Mouse (Mus musculus) MEL (cell line): ENCODE measurements around the gene Nek11. TPM values are rescaled to one million over a fixed set of nuclear protein-coding genes. Genes with fewer than 3 reads are reported as not detected.

Experiments used
- DNase-seq: peaks from one replicate; pipeline ENCODE4 v3.0.0; 2011; ENCODE audit warnings: low read depth, low spot score
- H3K27ac ChIP-seq: 2 replicates; pipeline ENCODE4 v1.5.1; 2012; ENCODE audit warnings: low read depth, mild to moderate bottlenecking, control low read depth, low read length, moderate library complexity; ENCODE audit not compliant: control insufficient read depth
- H3K27me3 ChIP-seq, 2 experiments: fragments of 150-350 bp in 1 of 2; sonication (generic) in 1 of 2; 2 replicates each; pipeline ENCODE4 v1.6.1; 2012; ENCODE audit warnings: low read length in 2 of 2, mild to moderate bottlenecking in 2 of 2, improper control_type of control experiment in 1 of 2, moderate library complexity in 1 of 2; ENCODE audit not compliant: insufficient read depth in 2 of 2, control insufficient read depth in 1 of 2
- H3K36me3 ChIP-seq, 2 experiments: 2 replicates each; pipeline ENCODE4 v1.6.1; 2012 to 2014; ENCODE audit warnings: low read length in 2 of 2, improper control_type of control experiment in 1 of 2, inconsistent platforms in 1 of 2, mild to moderate bottlenecking in 1 of 2; ENCODE audit not compliant: insufficient read depth in 2 of 2, control insufficient read depth in 1 of 2
- H3K4me1 ChIP-seq, 2 experiments: fragments of 150-350 bp in 1 of 2; sonication (generic) in 1 of 2; 2 replicates each; pipeline ENCODE4 v1.6.1; 2012; ENCODE audit warnings: low read length in 2 of 2, improper control_type of control experiment in 1 of 2, mild to moderate bottlenecking in 1 of 2; ENCODE audit not compliant: insufficient read depth in 2 of 2, control insufficient read depth in 1 of 2
- H3K4me3 ChIP-seq, 2 experiments: fragments of 150-350 bp in 1 of 2; sonication (generic) in 1 of 2; 2 replicates each; pipeline ENCODE4 v1.5.1; 2012; ENCODE audit warnings: low read depth in 2 of 2, low read length in 2 of 2, mild to moderate bottlenecking in 2 of 2, moderate library complexity in 2 of 2, control low read depth in 1 of 2, improper control_type of control experiment in 1 of 2; ENCODE audit not compliant: control insufficient read depth in 1 of 2, insufficient read depth in 1 of 2
- H3K79me2 ChIP-seq: 2 replicates; pipeline ENCODE4 v1.6.1; 2012; ENCODE audit warnings: mild to moderate bottlenecking, low read length, moderate library complexity; ENCODE audit not compliant: control insufficient read depth, poor library complexity, insufficient read depth
- H3K9ac ChIP-seq: 2 replicates; pipeline ENCODE4 v1.6.1; 2012; ENCODE audit warnings: low read depth, mild to moderate bottlenecking, control low read depth, low read length, moderate library complexity; ENCODE audit not compliant: control insufficient read depth, poor library complexity, severe bottlenecking
- H3K9me3 ChIP-seq: fragments of 150-350 bp; sonication (generic); replicated peaks from 2 replicates; pipeline ENCODE4 v1.6.1; 2012; ENCODE audit warnings: mild to moderate bottlenecking, low read length, improper control_type of control experiment, moderate library complexity; ENCODE audit not compliant: insufficient read depth
- CHD1 ChIP-seq: IDR thresholded peaks from 2 replicates; pipeline ENCODE4 v1.6.1; 2012; ENCODE audit warnings: low read depth, mild to moderate bottlenecking, inconsistent platforms, low read length, improper control_type of control experiment
- CTCF ChIP-seq, 3 experiments: IDR thresholded peaks in 2 of 3; conservative IDR thresholded peaks in 1 of 3; 2 replicates each; pipeline ENCODE4 v1.5.1; 2011 to 2012; ENCODE audit warnings: low read length in 3 of 3, low read depth in 2 of 3, mild to moderate bottlenecking in 2 of 3, improper control_type of control experiment in 1 of 3, inconsistent platforms in 1 of 3, mixed read lengths in 1 of 3, moderate library complexity in 1 of 3; ENCODE audit not compliant: control insufficient read depth in 1 of 3, insufficient read depth in 1 of 3, poor library complexity in 1 of 3, severe bottlenecking in 1 of 3
- E2F4 ChIP-seq: IDR thresholded peaks from 2 replicates; pipeline ENCODE4 v1.6.1; 2011; ENCODE audit warnings: low read depth, low read length, improper control_type of control experiment, borderline replicate concordance
- ELF1 ChIP-seq: IDR thresholded peaks from 2 replicates; pipeline ENCODE4 v1.6.1; 2014; ENCODE audit warnings: low read depth, mild to moderate bottlenecking, inconsistent platforms, low read length, improper control_type of control experiment, moderate library complexity
- EP300 ChIP-seq, 2 experiments: IDR thresholded peaks; 2 replicates each; pipeline ENCODE4 v1.6.1; 2011; ENCODE audit warnings: improper control_type of control experiment in 2 of 2, low read length in 2 of 2, low read depth in 1 of 2, mild to moderate bottlenecking in 1 of 2
- ETS1 ChIP-seq: IDR thresholded peaks from 2 replicates; pipeline ENCODE4 v1.6.1; 2012; ENCODE audit warnings: low read depth, mild to moderate bottlenecking, inconsistent platforms, low read length, improper control_type of control experiment, moderate library complexity
- GATA1 ChIP-seq: IDR thresholded peaks from 2 replicates; pipeline ENCODE4 v1.6.1; 2011; ENCODE audit warnings: low read depth, low read length, improper control_type of control experiment
- HCFC1 ChIP-seq: IDR thresholded peaks from 2 replicates; pipeline ENCODE4 v1.6.1; 2012; ENCODE audit warnings: low read depth, mild to moderate bottlenecking, inconsistent platforms, low read length, improper control_type of control experiment, moderate library complexity
- JUND ChIP-seq: IDR thresholded peaks from 2 replicates; pipeline ENCODE4 v1.6.1; 2011; ENCODE audit warnings: low read depth, mild to moderate bottlenecking, improper control_type of control experiment, low read length
- MAX ChIP-seq: IDR thresholded peaks from 2 replicates; pipeline ENCODE4 v1.6.1; 2011; ENCODE audit warnings: low read length, improper control_type of control experiment
- MAZ ChIP-seq: IDR thresholded peaks from 2 replicates; pipeline ENCODE4 v1.6.1; 2012; ENCODE audit warnings: low read depth, mild to moderate bottlenecking, inconsistent platforms, low read length, improper control_type of control experiment
- MEF2A ChIP-seq: IDR thresholded peaks from 2 replicates; pipeline ENCODE4 v1.6.1; 2014; ENCODE audit warnings: low read depth, mild to moderate bottlenecking, inconsistent platforms, low read length, improper control_type of control experiment; ENCODE audit not compliant: poor library complexity, insufficient replicate concordance, severe bottlenecking; ENCODE audit errors: extremely low read depth
- MXI1 ChIP-seq: IDR thresholded peaks from 2 replicates; pipeline ENCODE4 v1.6.1; 2011; ENCODE audit warnings: mild to moderate bottlenecking, low read depth, low read length, improper control_type of control experiment
- NELFE ChIP-seq: IDR thresholded peaks from 2 replicates; pipeline ENCODE4 v1.6.1; 2011; ENCODE audit warnings: low read depth, low read length, improper control_type of control experiment
- POLR2A ChIP-seq, 2 experiments: IDR thresholded peaks; 2 replicates each; pipeline ENCODE4 v1.6.1; 2011 to 2012; ENCODE audit warnings: low read length in 2 of 2, mild to moderate bottlenecking in 2 of 2, control low read depth in 1 of 2, improper control_type of control experiment in 1 of 2, low read depth in 1 of 2, moderate library complexity in 1 of 2; ENCODE audit not compliant: control insufficient read depth in 1 of 2, insufficient read depth in 1 of 2, poor library complexity in 1 of 2
- POLR2AphosphoS2 ChIP-seq: IDR thresholded peaks from 2 replicates; pipeline ENCODE4 v1.6.1; 2011; ENCODE audit warnings: low read length, improper control_type of control experiment
- RAD21 ChIP-seq: IDR thresholded peaks from 2 replicates; pipeline ENCODE4 v1.6.1; 2011; ENCODE audit warnings: mild to moderate bottlenecking, low read depth, low read length, improper control_type of control experiment
- RCOR1 ChIP-seq: IDR thresholded peaks from 2 replicates; pipeline ENCODE4 v1.6.1; 2012; ENCODE audit warnings: low read depth, mild to moderate bottlenecking, inconsistent platforms, low read length, improper control_type of control experiment
- TCF12 ChIP-seq: IDR thresholded peaks from 2 replicates; pipeline ENCODE4 v1.6.1; 2014; ENCODE audit warnings: low read depth, mild to moderate bottlenecking, inconsistent platforms, low read length, improper control_type of control experiment, moderate library complexity
- UBTF ChIP-seq: IDR thresholded peaks from 2 replicates; pipeline ENCODE4 v1.6.1; 2012; ENCODE audit warnings: low read depth, mild to moderate bottlenecking, inconsistent platforms, low read length, improper control_type of control experiment, moderate library complexity, borderline replicate concordance; ENCODE audit not compliant: insufficient read depth
- USF1 ChIP-seq: IDR thresholded peaks from 2 replicates; pipeline ENCODE4 v1.6.1; 2014; ENCODE audit warnings: low read depth, mild to moderate bottlenecking, inconsistent platforms, low read length, improper control_type of control experiment, moderate library complexity
- ZNF384 ChIP-seq: IDR thresholded peaks from 2 replicates; pipeline ENCODE4 v1.6.1; 2012; ENCODE audit warnings: low read depth, mild to moderate bottlenecking, inconsistent platforms, low read length, improper control_type of control experiment
- polyA plus RNA-seq, 2 experiments: library from polyadenylated mRNA; stranded (reverse) in 1 of 2; unstranded in 1 of 2; fragments of >175 nt in 1 of 2; fragments of >200 nt in 1 of 2; gene quantifications; 2 replicates each; pipeline versions ENCODE4 v1.2.1 to v1.2.4; 2012; ENCODE audit warnings: low replicate concordance in 2 of 2, low read depth in 1 of 2; ENCODE audit not compliant: insufficient read length in 2 of 2, insufficient read depth in 1 of 2, missing spikeins in 1 of 2
- total RNA-seq: library from RNA; depleted of rRNA; stranded (reverse); fragments of 300-350 nt; gene quantifications from 2 replicates; pipeline ENCODE4 v1.2.3, GENCODE M21; 2012

The Nek11 gene
- total and polyA plus RNA-seq, 3 experiments: 0.03 TPM; not detected in 2

GRCm38 (mm10) chr9:105182392-105182791 lies 212.9 kb downstream of the Nek11 start (continued):
- no peak for TF ChIP-seq UBTF
- no peak for TF ChIP-seq POLR2AphosphoS2
- TF ChIP-seq HCFC1: no peak
- peak; percentile 72 to 87; a peak in 3 of 4 replicates for TF ChIP-seq EP300 (IDR thresholded peaks at IDR 0.05; ENCODE audit: low read depth in 1 of 2, low read length in 2 of 2)
- no peak for TF ChIP-seq NELFE
- TF ChIP-seq POLR2A (IDR thresholded peaks at IDR 0.05; ENCODE audit: control insufficient read depth in 1 of 2, insufficient read depth in 1 of 2, low read depth in 1 of 2, low read length in 2 of 2, poor library complexity in 1 of 2): no peak
- TF ChIP-seq ELF1: no peak
- no peak for TF ChIP-seq E2F4

GRCm38 (mm10) chr9:105144992-105145391 lies 250.3 kb downstream of the Nek11 start, which contains the start of gene 1700080E11Rik:
Gene 1700080E11Rik, minus strand, starts transcription at chr9:105145092.
- H3K9ac ChIP-seq: no peak within 1 kb of the TSS
- no peaks in the 10 kb centered on the region for H3K79me2 ChIP-seq
- no peak within 1 kb of the TSS for H3K27ac ChIP-seq
- H3K4me3 ChIP-seq: no peak within 1 kb of the TSS
- DNase-seq: no peak
- TF ChIP-seq CHD1: no peak
- TF ChIP-seq USF1: no peak
- no peak for TF ChIP-seq ZNF384
- TF ChIP-seq HCFC1: no peak
- TF ChIP-seq CTCF (IDR thresholded peaks at IDR 0.05 in 2 of 3, conservative IDR thresholded peaks at IDR 0.05 in 1 of 3; ENCODE audit: control insufficient read depth in 1 of 3, insufficient read depth in 1 of 3, low read depth in 2 of 3, low read length in 3 of 3, poor library complexity in 1 of 3, severe bottlenecking in 1 of 3): no peak
- no peak for TF ChIP-seq TCF12
- TF ChIP-seq GATA1: no peak
- TF ChIP-seq E2F4: no peak
- TF ChIP-seq RAD21: no peak
- no peak for TF ChIP-seq ETS1
- H3K9me3 ChIP-seq: no peaks in the 10 kb centered on the region
- no peaks in the 10 kb centered on the region for H3K36me3 ChIP-seq
- no peaks in the 10 kb centered on the region for H3K27me3 ChIP-seq
- H3K4me1 ChIP-seq: no peaks in the 10 kb centered on the region

- TF ChIP-seq MXI1 (no peak), MAZ (no peak), RCOR1 (no peak), ZNF384 (no peak), MAX (no peak), POLR2A (IDR thresholded peaks at IDR 0.05; ENCODE audit: control insufficient read depth in 1 of 2, insufficient read depth in 1 of 2, low read depth in 1 of 2, low read length in 2 of 2, poor library complexity in 1 of 2) (no peak), MEF2A (no peak), NELFE (no peak), RAD21 (no peak), ETS1 (no peak), JUND (no peak), ELF1 (no peak), GATA1 (no peak), POLR2AphosphoS2 (no peak)
- DNase-seq: no peak
- no peak overlapping the region for H3K4me3 ChIP-seq
- no peaks in the 10 kb centered on the region for H3K27me3 ChIP-seq
- no peaks in the 10 kb centered on the region for H3K79me2 ChIP-seq
- no peaks in the 10 kb centered on the region for H3K36me3 ChIP-seq
- H3K9ac ChIP-seq: no peak overlapping the region
- no peaks in the 10 kb centered on the region for H3K9me3 ChIP-seq
- no peaks in the 10 kb centered on the region for H3K4me1 ChIP-seq
- H3K27ac ChIP-seq: no peak overlapping the region
These were observed 256.1 kb downstream of the Nek11 start for GRCm38 (mm10) chr9:105139204-105139603.
